Mouse (Mus musculus) thymus, adult 18-20 months (tissue): ENCODE data around the gene Arid2.

Source experiments
- DNase-seq, 2 experiments: peaks; one replicate each; pipeline ENCODE4 v3.0.0; 2022; ENCODE audit warnings: mixed read lengths in 2 of 2

The Arid2 gene

GRCm38 (mm10) chr15:96345312-96345849 lies 58.1 kb downstream of the Arid2 start:
- DNase-seq: no peak

GRCm38 (mm10) chr15:96351432-96351831 lies 64.1 kb downstream of the Arid2 start:
- no peak for DNase-seq

DNA sequence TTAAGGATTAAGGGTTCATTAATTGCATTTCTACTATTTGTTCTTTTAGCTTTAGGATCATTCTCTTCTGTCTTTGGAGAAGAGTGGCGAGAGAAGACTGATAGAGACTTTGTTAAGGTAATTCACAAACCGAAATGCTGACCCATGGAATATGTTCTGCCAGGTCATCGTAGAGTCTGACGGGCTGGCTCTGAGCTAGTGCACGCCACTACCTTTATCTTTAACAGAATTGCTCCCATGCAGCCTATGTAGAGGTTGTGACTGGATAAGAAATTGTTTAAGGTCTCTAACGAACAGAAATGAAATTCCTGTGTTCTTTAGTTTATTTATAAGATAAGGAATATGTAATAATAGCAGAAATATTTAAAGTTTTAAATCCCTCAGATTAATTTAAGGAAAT lies 71.6 kb downstream of the Arid2 start:
- no peak for DNase-seq

- no peak for DNase-seq
Measured at GRCm38 (mm10) chr15:96360614-96361013, 73.3 kb downstream of the Arid2 start.

DNA sequence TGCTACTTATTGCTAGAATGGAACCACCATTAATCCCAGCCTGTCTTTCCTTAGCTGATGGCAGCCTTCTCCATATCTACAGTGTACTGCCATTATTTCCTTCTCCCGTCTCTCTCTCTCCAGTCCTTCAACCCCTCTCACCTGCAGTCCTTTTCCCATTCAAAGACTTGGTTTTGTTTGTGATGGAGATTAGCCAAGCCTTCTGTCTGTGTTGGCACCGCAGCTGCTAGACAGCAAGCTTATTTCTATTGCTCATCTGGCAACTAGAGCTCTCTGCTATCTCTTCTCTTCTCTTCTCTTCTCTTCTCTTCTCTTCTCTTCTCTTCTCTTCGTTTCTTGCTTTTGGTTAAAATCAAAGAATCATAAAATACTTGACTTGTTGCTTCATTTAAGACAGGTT lies 78.0 kb downstream of the Arid2 start:
- DNase-seq: no peak

GRCm38 (mm10) chr15:96366176-96366963 lies 79.1 kb downstream of the Arid2 start:
- no peak for DNase-seq

- DNase-seq: no peak
Measured at GRCm38 (mm10) chr15:96371311-96371710, 84.0 kb downstream of the Arid2 start.

- DNase-seq: no peak
Measured at GRCm38 (mm10) chr15:96372628-96373027, 85.3 kb downstream of the Arid2 start.

- no peak for DNase-seq
Measured at GRCm38 (mm10) chr15:96373161-96373560, 85.8 kb downstream of the Arid2 start.

GRCm38 (mm10) chr15:96376214-96376613 lies 88.9 kb downstream of the Arid2 start:
- no peak for DNase-seq

- DNase-seq: no peak
Measured at GRCm38 (mm10) chr15:96377263-96377662, 89.9 kb downstream of the Arid2 start.

- no peak for DNase-seq
Measured at GRCm38 (mm10) chr15:96377701-96378100, 90.4 kb downstream of the Arid2 start.

DNA sequence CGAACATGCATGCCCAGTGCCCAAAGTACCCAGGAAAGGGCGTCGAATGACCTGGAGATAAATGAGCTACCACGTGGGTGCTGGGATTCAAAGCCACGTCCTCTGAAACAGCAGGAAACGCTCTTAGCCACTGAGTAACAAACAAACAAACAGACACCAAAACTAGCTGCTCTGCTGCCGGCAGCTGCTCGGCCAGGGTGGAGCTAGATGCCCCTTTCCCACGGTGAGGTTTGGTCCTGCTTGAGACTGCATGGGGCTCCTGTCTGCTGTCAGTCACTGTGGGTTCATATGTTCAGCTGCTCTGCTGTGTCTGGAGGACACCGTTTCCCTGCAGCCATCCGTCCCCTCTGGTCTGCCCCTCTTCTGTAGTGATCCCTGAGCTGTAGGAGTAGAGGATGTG lies 94.9 kb downstream of the Arid2 start:
- no peak for DNase-seq

- no peak for DNase-seq
Measured at GRCm38 (mm10) chr15:96388565-96388964, 101.2 kb downstream of the Arid2 start.

GRCm38 (mm10) chr15:96392878-96393277 lies 105.6 kb downstream of the Arid2 start:
- no peak for DNase-seq

DNA sequence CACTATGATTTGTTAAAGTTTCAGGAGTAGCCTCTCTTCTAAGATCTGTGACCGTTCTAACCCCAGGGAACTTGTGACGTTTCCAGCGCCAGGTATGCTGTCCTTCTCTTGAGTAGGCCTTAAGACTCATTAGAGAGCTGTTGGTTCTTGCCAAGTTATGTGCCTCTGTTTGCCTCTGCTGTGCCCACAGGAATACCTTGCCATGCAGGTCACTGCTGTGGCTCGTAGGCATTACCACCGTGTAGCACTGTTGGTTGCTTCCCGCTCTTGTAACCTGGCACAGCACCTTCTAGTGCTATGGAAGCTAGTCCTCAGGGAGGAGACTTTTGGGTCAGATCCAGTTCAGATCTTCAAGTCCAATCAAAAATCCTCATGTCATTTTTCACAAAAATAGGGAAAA lies 107.8 kb downstream of the Arid2 start:
- DNase-seq: no peak

GRCm38 (mm10) chr15:96396641-96397344 lies 109.5 kb downstream of the Arid2 start:
- no peak for DNase-seq

DNA sequence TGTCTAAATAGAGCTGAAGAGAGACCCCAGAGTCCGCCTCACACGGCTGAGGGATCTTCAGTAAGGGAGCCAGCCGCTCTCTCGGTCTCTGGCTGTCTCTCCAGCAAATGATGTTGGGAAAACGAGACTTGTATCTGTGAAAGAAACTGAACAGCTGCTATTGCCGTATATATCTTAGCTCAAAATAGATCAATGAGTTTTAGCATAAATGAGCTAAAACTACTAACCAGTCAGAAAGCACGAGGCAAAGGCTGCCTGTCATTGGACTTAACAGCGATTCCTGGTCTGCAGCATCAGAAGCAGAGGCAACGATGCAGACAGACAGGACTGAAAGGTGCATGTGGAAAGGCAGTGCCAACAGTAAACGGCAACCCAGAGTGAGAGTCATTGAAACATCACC lies 111.0 kb downstream of the Arid2 start:
- no peak for DNase-seq

GRCm38 (mm10) chr15:96405548-96405947 lies 118.2 kb downstream of the Arid2 start:
- no peak for DNase-seq

- no peak for DNase-seq
Measured at GRCm38 (mm10) chr15:96406253-96406652, 118.9 kb downstream of the Arid2 start.

- no peak for DNase-seq
Measured at GRCm38 (mm10) chr15:96407151-96407550, 119.8 kb downstream of the Arid2 start.

- no peak for DNase-seq
Measured at GRCm38 (mm10) chr15:96408717-96409121, 121.4 kb downstream of the Arid2 start.

- no peak for DNase-seq
Measured at GRCm38 (mm10) chr15:96418161-96418560, 130.8 kb downstream of the Arid2 start.

DNA sequence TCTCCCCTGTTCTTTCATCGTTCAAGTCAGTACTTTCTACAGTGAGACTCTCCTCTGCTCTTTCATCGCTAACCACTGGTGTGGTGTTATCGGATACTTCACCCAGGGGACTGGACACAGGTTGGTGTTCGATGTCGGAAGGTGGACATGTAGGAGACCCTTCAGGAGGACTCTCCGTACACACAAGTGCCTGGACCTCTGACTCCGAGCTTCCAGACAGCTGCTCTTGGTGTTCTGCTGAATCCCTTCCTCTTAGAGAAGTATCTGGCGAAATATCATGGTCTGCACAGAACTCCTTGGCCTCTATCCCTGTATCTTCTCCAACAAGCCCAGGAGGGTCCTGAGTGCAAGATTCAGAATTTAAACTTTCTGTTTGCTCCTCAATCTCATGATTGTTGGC lies 132.6 kb downstream of the Arid2 start:
- no peak for DNase-seq
